Comparison of ENCODE assay signal across 8 mouse cellular contexts in genomic region chr17:30575121-30575904, GRCm38 (mm10). TPM values are rescaled to one million over a fixed set of nuclear protein-coding genes. Genes with fewer than 3 reads are reported as not detected.
DNase-seq lines count a peak whose midpoint lies in the region; ATAC-seq and TF ChIP-seq lines count a peak whose summit lies in the region.

No protein-coding gene starts in this region.

- peak; percentile 3 for DNase-seq in lung, embryonic 14.5 days
- DNase-seq in lung, postnatal 25 days (ENCODE audit: low spot score) = no peak
- DNase-seq in Patski (ENCODE audit: low read depth, low spot score) = no peak
- DNase-seq in hindbrain, postnatal 0 days (ENCODE audit: low spot score) = no peak
- peak; percentile 9 for DNase-seq in liver, embryonic 13.5 days
- DNase-seq in yolk sac, embryonic 10.5 days (ENCODE audit: low spot score) = no peak

- no peak; the same call in 1 of the 2 replicates for TF ChIP-seq POLR2A in small intestine, adult 2 months (IDR thresholded peaks at IDR 0.05; ENCODE audit: low read depth, low read length)

- peak; percentile 29 for ATAC-seq in lung, embryonic 14.5 days (ENCODE audit: insufficient read depth)
- ATAC-seq in Patski = peak; percentile 18
- ATAC-seq in embryonic facial prominence, embryonic 15.5 days (ENCODE audit: insufficient number of reproducible peaks, low FRiP score, low TSS enrichment, low read depth) = no peak
- ATAC-seq in hindbrain, postnatal 0 days = no peak; the same call in 1 of the 2 replicates
- ATAC-seq in liver, embryonic 13.5 days (ENCODE audit: low read depth) = peak; percentile 16; the same call in 1 of the 2 replicates

- H3K27me3 ChIP-seq in lung, embryonic 14.5 days (ENCODE audit: insufficient read depth, low read length) = no peaks in the 10 kb centered on the region
- no peaks in the 10 kb centered on the region for H3K27me3 ChIP-seq in Patski
- H3K27me3 ChIP-seq in embryonic facial prominence, embryonic 15.5 days = no peaks in the 10 kb centered on the region
- no peaks in the 10 kb centered on the region for H3K27me3 ChIP-seq in hindbrain, postnatal 0 days (ENCODE audit: insufficient read depth, low read length)
- H3K27me3 ChIP-seq in liver, embryonic 13.5 days = no peaks in the 10 kb centered on the region
- no peaks in the 10 kb centered on the region for H3K27me3 ChIP-seq in small intestine, adult 2 months (ENCODE audit: control insufficient read depth, insufficient read depth, low read length)

- in situ Hi-C loops in Patski (cut with MboI; ENCODE audit: low pct_unique_long_range_greater_than_20kb) = no loop called here

- peaks cover 15% of the 10 kb centered on the region for H3K4me1 ChIP-seq in lung, embryonic 14.5 days (ENCODE audit: insufficient read depth)
- peaks cover 17% of the 10 kb centered on the region for H3K4me1 ChIP-seq in embryonic facial prominence, embryonic 15.5 days
- H3K4me1 ChIP-seq in hindbrain, postnatal 0 days (ENCODE audit: insufficient read depth, low read length) = peaks cover 10% of the 10 kb centered on the region
- peaks cover 35% of the 10 kb centered on the region for H3K4me1 ChIP-seq in liver, embryonic 13.5 days (replicated peaks)
- peaks cover 10% of the 10 kb centered on the region for H3K4me1 ChIP-seq in small intestine, adult 2 months (ENCODE audit: control insufficient read depth, insufficient read depth, insufficient read length, low read length)

- H3K9ac ChIP-seq in lung, embryonic 14.5 days = peak overlapping the region; percentile 64
- H3K9ac ChIP-seq in embryonic facial prominence, embryonic 15.5 days = peak overlapping the region; percentile 66
- H3K9ac ChIP-seq in hindbrain, postnatal 0 days (replicated peaks; ENCODE audit: low read length) = peak overlapping the region; percentile 74
- H3K9ac ChIP-seq in liver, embryonic 13.5 days = peak overlapping the region; percentile 80

- peak overlapping the region; percentile 73 for H3K4me3 ChIP-seq in lung, embryonic 14.5 days (ENCODE audit: low read depth, low read length)
- H3K4me3 ChIP-seq in embryonic facial prominence, embryonic 15.5 days (replicated peaks) = peak overlapping the region; percentile 92
- peak overlapping the region; percentile 78 for H3K4me3 ChIP-seq in hindbrain, postnatal 0 days (ENCODE audit: low read length)
- peak overlapping the region; percentile 78 for H3K4me3 ChIP-seq in liver, embryonic 13.5 days (replicated peaks)
- peak overlapping the region; percentile 93 for H3K4me3 ChIP-seq in small intestine, adult 2 months (ENCODE audit: low read depth, low read length)

- H3K36me3 ChIP-seq in lung, embryonic 14.5 days (ENCODE audit: insufficient read depth) = no peaks in the 10 kb centered on the region
- H3K36me3 ChIP-seq in embryonic facial prominence, embryonic 15.5 days = no peaks in the 10 kb centered on the region
- no peaks in the 10 kb centered on the region for H3K36me3 ChIP-seq in hindbrain, postnatal 0 days (ENCODE audit: insufficient read depth, low read length)
- H3K36me3 ChIP-seq in liver, embryonic 13.5 days = no peaks in the 10 kb centered on the region
- no peaks in the 10 kb centered on the region for H3K36me3 ChIP-seq in small intestine, adult 2 months (ENCODE audit: control insufficient read depth, insufficient read depth, low read length)

- CTCF ChIA-PET in Patski (lab: Charles Lee) = interaction anchor here (0.9 to 1.2 kb wide), 2 partner anchors 8 to 16 kb away, joined by 3 to 6 read pairs; no protein-coding TSS in a partner anchor

- POLR2A ChIA-PET in Patski (lab: Charles Lee) = no interaction called here

- H3K9me3 ChIP-seq in lung, embryonic 14.5 days (ENCODE audit: low read depth, low read length) = no peaks in the 10 kb centered on the region
- H3K9me3 ChIP-seq in embryonic facial prominence, embryonic 15.5 days (replicated peaks) = no peaks in the 10 kb centered on the region
- H3K9me3 ChIP-seq in hindbrain, postnatal 0 days (ENCODE audit: low read length) = no peaks in the 10 kb centered on the region
- H3K9me3 ChIP-seq in liver, embryonic 13.5 days (replicated peaks) = no peaks in the 10 kb centered on the region

- 3% methylated on average over 35 of the region's 35 CpGs for whole genome bisulfite sequencing in lung, embryonic 14.5 days
- WGBS in embryonic facial prominence, embryonic 15.5 days = 6% methylated on average over 35 of the region's 35 CpGs
- WGBS in hindbrain, postnatal 0 days = 3% methylated on average over 35 of the region's 35 CpGs
- WGBS in liver, embryonic 13.5 days (ENCODE audit: insufficient replicate concordance) = 4% methylated on average over 35 of the region's 35 CpGs
- WGBS in small intestine, adult 2 months = 2% methylated on average over 35 of the region's 35 CpGs

- no peak for TF ChIP-seq CTCF in lung, embryonic 14.5 days (IDR thresholded peaks at IDR 0.05; ENCODE audit: low read depth)
- TF ChIP-seq CTCF in Patski (IDR thresholded peaks at IDR 0.05) = no peak
- no peak for TF ChIP-seq CTCF in hindbrain, postnatal 0 days (IDR thresholded peaks at IDR 0.05; ENCODE audit: low read depth)
- no peak; the same call in 1 of the 2 replicates for TF ChIP-seq CTCF in small intestine, adult 2 months (IDR thresholded peaks at IDR 0.05; ENCODE audit: extremely low read depth, insufficient read length, insufficient replicate concordance, low read depth, low read length)

- peak overlapping the region; percentile 71 for H3K4me2 ChIP-seq in lung, embryonic 14.5 days
- H3K4me2 ChIP-seq in embryonic facial prominence, embryonic 15.5 days (replicated peaks) = peak overlapping the region; percentile 70
- peak overlapping the region; percentile 86 for H3K4me2 ChIP-seq in hindbrain, postnatal 0 days (ENCODE audit: low read depth, low read length)
- peak overlapping the region; percentile 86 for H3K4me2 ChIP-seq in liver, embryonic 13.5 days

- peak overlapping the region; percentile 91 for H3K27ac ChIP-seq in lung, embryonic 14.5 days (ENCODE audit: low read depth)
- H3K27ac ChIP-seq in embryonic facial prominence, embryonic 15.5 days (replicated peaks) = peak overlapping the region; percentile 89
- peak overlapping the region; percentile 95 for H3K27ac ChIP-seq in hindbrain, postnatal 0 days
- H3K27ac ChIP-seq in liver, embryonic 13.5 days = peak overlapping the region; percentile 73
- no peak overlapping the region for H3K27ac ChIP-seq in small intestine, adult 2 months (ENCODE audit: insufficient read depth, low read depth, low read length)

RNA-seq across cellular contexts. Expression of gene Btbd9, which starts 1.0 kb away (rescaled TPM):
- polyA plus RNA-seq in lung, embryonic 14.5 days (2014; fragmentation: Nextera tagmentation; extraction: Ambion mirVana) = 50.9 and 51.8 TPM in 2 replicates
- polyA plus RNA-seq in Patski (2021) = 27.6 TPM
- polyA plus RNA-seq in embryonic facial prominence, embryonic 15.5 days (2015; fragmentation: Nextera tagmentation; extraction: Ambion mirVana) = 55.7 and 56.6 TPM in 2 replicates
- 67.7 and 72.7 TPM in 2 replicates for total RNA-seq in hindbrain, postnatal 0 days (2014; rRNA removed)
- 115 and 122 TPM in 2 replicates for polyA plus RNA-seq in hindbrain, postnatal 0 days (2015; fragmentation: Nextera tagmentation; extraction: Ambion mirVana)
- polyA plus RNA-seq in liver, embryonic 13.5 days (2015; fragmentation: Nextera tagmentation; extraction: Ambion mirVana) = 14.5 and 15.2 TPM in 2 replicates
- 8.0 and 31.2 TPM in 2 replicates for polyA plus RNA-seq in small intestine, adult 2 months (2012; rRNA removed)

RNA-seq across cellular contexts. Expression of gene Dnah8, which starts 48.8 kb away (rescaled TPM):
- 4.4 and 4.7 TPM in 2 replicates for polyA plus RNA-seq in lung, embryonic 14.5 days (2014; fragmentation: Nextera tagmentation; extraction: Ambion mirVana)
- polyA plus RNA-seq in Patski (2021) = not detected
- 4.5 and 5.0 TPM in 2 replicates for polyA plus RNA-seq in embryonic facial prominence, embryonic 15.5 days (2015; fragmentation: Nextera tagmentation; extraction: Ambion mirVana)
- total RNA-seq in hindbrain, postnatal 0 days (2014; rRNA removed) = 4.9 and 10.0 TPM in 2 replicates
- polyA plus RNA-seq in hindbrain, postnatal 0 days (2015; fragmentation: Nextera tagmentation; extraction: Ambion mirVana) = 2.1 TPM in 2 replicates
- polyA plus RNA-seq in liver, embryonic 13.5 days (2015; fragmentation: Nextera tagmentation; extraction: Ambion mirVana) = 1.4 and 1.5 TPM in 2 replicates
- 2.9 and 10.7 TPM in 2 replicates for polyA plus RNA-seq in small intestine, adult 2 months (2012; rRNA removed)

RNA-seq across cellular contexts. Expression of gene Glo1, which starts 51.4 kb away (rescaled TPM):
- 234 and 238 TPM in 2 replicates for polyA plus RNA-seq in lung, embryonic 14.5 days (2014; fragmentation: Nextera tagmentation; extraction: Ambion mirVana)
- 208 TPM for polyA plus RNA-seq in Patski (2021)
- 184 and 188 TPM in 2 replicates for polyA plus RNA-seq in embryonic facial prominence, embryonic 15.5 days (2015; fragmentation: Nextera tagmentation; extraction: Ambion mirVana)
- total RNA-seq in hindbrain, postnatal 0 days (2014; rRNA removed) = 165 and 200 TPM in 2 replicates
- polyA plus RNA-seq in hindbrain, postnatal 0 days (2015; fragmentation: Nextera tagmentation; extraction: Ambion mirVana) = 212 and 223 TPM in 2 replicates
- polyA plus RNA-seq in liver, embryonic 13.5 days (2015; fragmentation: Nextera tagmentation; extraction: Ambion mirVana) = 289 and 332 TPM in 2 replicates
- 13.7 and 38.9 TPM in 2 replicates for polyA plus RNA-seq in small intestine, adult 2 months (2012; rRNA removed)

Comparison
In these comparisons a context has a peak if more than half of its experiments do, and no peak if none do; other contexts are left out.
1. DNase-seq: peak in lung, embryonic 14.5 days (single experiment) and liver, embryonic 13.5 days (single experiment); none in lung, postnatal 25 days (single experiment), Patski (single experiment), hindbrain, postnatal 0 days (single experiment) and yolk sac, embryonic 10.5 days (single experiment).
2. ATAC-seq: peak in lung, embryonic 14.5 days (single experiment), Patski (single experiment) and liver, embryonic 13.5 days (single experiment); none in embryonic facial prominence, embryonic 15.5 days (single experiment) and hindbrain, postnatal 0 days (single experiment).
3. Peak in every context shown above with its lines, with median percentiles within 50 percentile points of each other: H3K4me2 ChIP-seq, H3K4me3 ChIP-seq and H3K9ac ChIP-seq.